Mouse (Mus musculus): Measurements from ENCODE around the gene Pgghg. TPM values are rescaled to one million over a fixed set of nuclear protein-coding genes. Genes with fewer than 3 reads are reported as not detected.

The Pgghg gene
- total and polyA plus RNA-seq, 3 experiments: 3.0 to 7.2 TPM; not detected in 1

- no peaks in the 10 kb centered on the region for H3K36me3 ChIP-seq (ENCODE audit: control insufficient read depth in 1 of 2, insufficient read depth in 2 of 2, low read length in 2 of 2)
- TF ChIP-seq USF2 (IDR thresholded peaks at IDR 0.05; ENCODE audit: borderline replicate concordance in 1 of 2, insufficient read depth in 1 of 2, low read depth in 1 of 2, low read length in 2 of 2) (no peak), CTCF (IDR thresholded peaks at IDR 0.05 in 2 of 3, conservative IDR thresholded peaks at IDR 0.05 in 1 of 3; ENCODE audit: control insufficient read depth in 1 of 3, insufficient read depth in 1 of 3, low read depth in 2 of 3, low read length in 3 of 3, poor library complexity in 1 of 3, severe bottlenecking in 1 of 3) (no peak), CHD2 (IDR thresholded peaks at IDR 0.05; ENCODE audit: low read length) (no peak), ZKSCAN1 (IDR thresholded peaks at IDR 0.05; ENCODE audit: low read depth, low read length) (no peak), UBTF (IDR thresholded peaks at IDR 0.05; ENCODE audit: borderline replicate concordance, insufficient read depth, low read depth, low read length) (no peak), ZMIZ1 (IDR thresholded peaks at IDR 0.05; ENCODE audit: low read depth, low read length) (no peak), E2F4 (IDR thresholded peaks at IDR 0.05; ENCODE audit: borderline replicate concordance, low read depth, low read length) (no peak), JUND (IDR thresholded peaks at IDR 0.05; ENCODE audit: low read depth, low read length) (no peak), EP300 (IDR thresholded peaks at IDR 0.05; ENCODE audit: low read depth in 1 of 2, low read length in 2 of 2) (no peak), USF1 (IDR thresholded peaks at IDR 0.05; ENCODE audit: low read depth, low read length) (no peak), MAFK (IDR thresholded peaks at IDR 0.05; ENCODE audit: borderline replicate concordance, low read depth, low read length) (no peak)
Measured at GRCm38 (mm10) chr7:140927181-140927580, 14.0 kb upstream of the Pgghg start.

DNA sequence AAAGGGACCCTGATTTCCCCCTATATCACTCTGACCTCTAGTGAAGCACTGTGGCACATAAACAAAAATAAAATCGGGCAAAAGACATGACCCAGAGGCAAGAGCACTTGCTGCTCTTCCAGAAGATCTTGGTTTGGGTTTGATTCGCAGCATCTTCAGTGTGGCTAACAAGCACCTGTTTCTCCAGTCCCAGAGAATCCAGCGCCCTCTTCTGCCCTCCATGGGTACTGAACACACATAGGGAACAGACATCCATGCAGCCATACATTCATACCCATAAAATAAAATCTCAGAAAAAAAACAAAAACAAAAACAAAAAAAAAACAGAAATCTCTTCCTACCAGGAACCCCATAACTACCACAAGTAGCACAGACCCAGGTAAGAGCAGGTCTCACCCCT lies 2.8 kb upstream of the Pgghg start:
- Histone ChIP-seq H3K9ac (ENCODE audit: control insufficient read depth, low read depth, low read length, poor library complexity, severe bottlenecking) (no peak overlapping the region), H3K4me1 (ENCODE audit: control insufficient read depth in 1 of 2, insufficient read depth in 2 of 2, low read length in 2 of 2) (peaks cover 8 to 13% of the 10 kb centered on the region in 2 experiments), H3K9me3 (replicated peaks; ENCODE audit: insufficient read depth, low read length) (no peaks in the 10 kb centered on the region), H3K27ac (ENCODE audit: control insufficient read depth, low read depth, low read length) (no peak overlapping the region), H3K27me3 (ENCODE audit: control insufficient read depth in 1 of 2, insufficient read depth in 2 of 2, low read length in 2 of 2) (peaks cover 17% of the 10 kb centered on the region in 2 experiments), H3K4me3 (ENCODE audit: control insufficient read depth in 1 of 2, insufficient read depth in 1 of 2, low read depth in 2 of 2, low read length in 2 of 2) (no peak overlapping the region), H3K36me3 (ENCODE audit: control insufficient read depth in 1 of 2, insufficient read depth in 2 of 2, low read length in 2 of 2) (peaks cover 0 to 8% of the 10 kb centered on the region in 2 experiments; a peak in 2 of 4 replicates), H3K79me2 (ENCODE audit: control insufficient read depth, insufficient read depth, low read length, poor library complexity) (peaks cover 1% of the 10 kb centered on the region; the same call in 1 of the 2 replicates)
- DNase-seq (ENCODE audit: low read depth, low spot score): peak; percentile 64
- TF ChIP-seq UBTF (IDR thresholded peaks at IDR 0.05; ENCODE audit: borderline replicate concordance, insufficient read depth, low read depth, low read length) (no peak), TCF12 (IDR thresholded peaks at IDR 0.05; ENCODE audit: low read depth, low read length) (no peak), GATA1 (IDR thresholded peaks at IDR 0.05; ENCODE audit: low read depth, low read length) (no peak), CHD2 (IDR thresholded peaks at IDR 0.05; ENCODE audit: low read length) (no peak), RAD21 (IDR thresholded peaks at IDR 0.05; ENCODE audit: low read depth, low read length) (peak; percentile 30), E2F4 (IDR thresholded peaks at IDR 0.05; ENCODE audit: borderline replicate concordance, low read depth, low read length) (no peak), NRF1 (IDR thresholded peaks at IDR 0.05; ENCODE audit: insufficient read depth, low read depth, low read length, poor library complexity, severe bottlenecking) (no peak), TAL1 (IDR thresholded peaks at IDR 0.05; ENCODE audit: low read length) (no peak), CTCF (IDR thresholded peaks at IDR 0.05 in 2 of 3, conservative IDR thresholded peaks at IDR 0.05 in 1 of 3; ENCODE audit: control insufficient read depth in 1 of 3, insufficient read depth in 1 of 3, low read depth in 2 of 3, low read length in 3 of 3, poor library complexity in 1 of 3, severe bottlenecking in 1 of 3) (peak; percentile 55 to 64 (median 58)), POLR2A (IDR thresholded peaks at IDR 0.05; ENCODE audit: control insufficient read depth in 1 of 2, insufficient read depth in 1 of 2, low read depth in 1 of 2, low read length in 2 of 2, poor library complexity in 1 of 2) (no peak), SMC3 (IDR thresholded peaks at IDR 0.05; ENCODE audit: low read depth, low read length) (peak; percentile 41), ELF1 (IDR thresholded peaks at IDR 0.05; ENCODE audit: low read depth, low read length) (no peak), MAZ (IDR thresholded peaks at IDR 0.05; ENCODE audit: low read depth, low read length) (no peak), GABPA (IDR thresholded peaks at IDR 0.05; ENCODE audit: low read depth, low read length) (no peak), NELFE (IDR thresholded peaks at IDR 0.05; ENCODE audit: low read depth, low read length) (no peak), EP300 (IDR thresholded peaks at IDR 0.05; ENCODE audit: low read depth in 1 of 2, low read length in 2 of 2) (no peak), POLR2AphosphoS5 (IDR thresholded peaks at IDR 0.05; ENCODE audit: borderline replicate concordance, low read depth, low read length) (no peak), MYC (IDR thresholded peaks at IDR 0.05; ENCODE audit: low read depth, low read length) (no peak), CHD1 (IDR thresholded peaks at IDR 0.05; ENCODE audit: low read depth, low read length) (no peak), ZC3H11A (IDR thresholded peaks at IDR 0.05; ENCODE audit: low read depth, low read length) (no peak), HCFC1 (IDR thresholded peaks at IDR 0.05; ENCODE audit: low read depth, low read length) (no peak), KAT2A (conservative IDR thresholded peaks at IDR 0.05; ENCODE audit: low read depth, low read length) (no peak), USF2 (IDR thresholded peaks at IDR 0.05; ENCODE audit: borderline replicate concordance in 1 of 2, insufficient read depth in 1 of 2, low read depth in 1 of 2, low read length in 2 of 2) (no peak), MXI1 (IDR thresholded peaks at IDR 0.05; ENCODE audit: low read depth, low read length) (no peak)

More at GRCm38 (mm10) chr7:140927181-140927580, 14.0 kb upstream of the Pgghg start:
- H3K9ac ChIP-seq (ENCODE audit: control insufficient read depth, low read depth, low read length, poor library complexity, severe bottlenecking): no peak overlapping the region
- DNase-seq (ENCODE audit: low read depth, low spot score): no peak
- H3K27ac ChIP-seq (ENCODE audit: control insufficient read depth, low read depth, low read length): no peak overlapping the region
- no peak overlapping the region for H3K4me3 ChIP-seq (ENCODE audit: control insufficient read depth in 1 of 2, insufficient read depth in 1 of 2, low read depth in 2 of 2, low read length in 2 of 2)
- H3K79me2 ChIP-seq (ENCODE audit: control insufficient read depth, insufficient read depth, low read length, poor library complexity): no peaks in the 10 kb centered on the region
- H3K27me3 ChIP-seq (ENCODE audit: control insufficient read depth in 1 of 2, insufficient read depth in 2 of 2, low read length in 2 of 2): peaks cover 11 to 20% of the 10 kb centered on the region in 2 experiments
- H3K9me3 ChIP-seq (replicated peaks; ENCODE audit: insufficient read depth, low read length): no peaks in the 10 kb centered on the region
- H3K4me1 ChIP-seq (ENCODE audit: control insufficient read depth in 1 of 2, insufficient read depth in 2 of 2, low read length in 2 of 2): no peaks in the 10 kb centered on the region

All from MEL (cell line).